Mouse (Mus musculus): ENCODE measurements around the gene Sp2. TPM values are rescaled to one million over a fixed set of nuclear protein-coding genes. Genes with fewer than 3 reads are reported as not detected.

The Sp2 gene
- polyA plus RNA-seq, 1 experiment from 2014 or later = 14.9 TPM

DNA sequence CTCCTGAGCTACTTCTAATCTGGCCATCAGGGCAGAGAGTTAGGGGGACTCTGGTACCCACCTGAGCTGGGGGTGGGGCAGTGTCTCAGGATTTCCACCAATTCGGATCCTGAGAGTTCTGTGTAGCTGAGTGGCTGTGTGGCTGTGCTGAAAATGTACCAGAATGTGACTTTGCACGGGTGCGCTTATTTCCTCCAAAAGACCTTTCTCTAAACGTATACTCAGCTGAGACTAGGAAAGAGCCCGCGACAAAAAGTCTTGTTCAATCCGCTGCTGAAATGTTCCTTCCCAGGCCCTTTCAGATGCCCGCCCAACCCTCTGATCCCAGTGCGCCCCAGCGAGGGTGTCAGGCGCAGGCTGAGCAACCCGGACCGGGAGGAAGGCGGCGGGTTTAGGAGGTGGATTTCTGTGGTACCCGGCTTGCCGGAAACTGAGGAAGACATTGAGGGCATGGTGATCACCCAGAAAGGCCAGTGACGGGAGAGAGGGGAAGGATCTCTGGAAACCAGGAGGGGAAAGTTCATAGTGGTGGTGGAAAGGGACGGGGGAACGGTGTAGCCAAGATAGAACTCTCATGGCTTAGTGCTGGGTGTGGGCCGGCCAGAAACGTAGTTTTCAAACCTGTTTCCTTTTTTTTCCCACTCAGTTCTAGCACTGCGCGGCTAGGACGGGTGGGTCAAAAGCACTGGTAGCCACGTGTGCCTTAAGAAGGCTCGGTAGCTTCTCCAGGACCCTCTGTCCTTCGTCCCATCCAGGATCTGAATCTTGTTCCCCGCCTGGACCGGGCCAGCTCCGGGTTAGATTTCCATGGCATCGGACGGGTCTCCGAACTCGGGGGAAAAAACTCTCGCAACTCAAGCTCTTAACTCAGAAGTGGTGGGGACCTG is 35.2 kb upstream of the Sp2 start:
- ATAC-seq (replicated peaks) = no peak
- H3K27ac ChIP-seq (replicated peaks) = no peak overlapping the region
- H3K27me3 ChIP-seq = peaks cover 76% of the 10 kb centered on the region
- H3K9me3 ChIP-seq = no peaks in the 10 kb centered on the region
- no peak overlapping the region for H3K4me2 ChIP-seq (replicated peaks)
- 2% methylated on average over 36 of the region's 36 CpGs for WGBS
- H3K9ac ChIP-seq (replicated peaks) = no peak overlapping the region
- H3K4me3 ChIP-seq = 0 out of 2 replicates have a peak overlapping the region, but pooled peaks have one; percentile 25
- H3K36me3 ChIP-seq = no peaks in the 10 kb centered on the region
- peaks cover 24% of the 10 kb centered on the region for H3K4me1 ChIP-seq

DNA sequence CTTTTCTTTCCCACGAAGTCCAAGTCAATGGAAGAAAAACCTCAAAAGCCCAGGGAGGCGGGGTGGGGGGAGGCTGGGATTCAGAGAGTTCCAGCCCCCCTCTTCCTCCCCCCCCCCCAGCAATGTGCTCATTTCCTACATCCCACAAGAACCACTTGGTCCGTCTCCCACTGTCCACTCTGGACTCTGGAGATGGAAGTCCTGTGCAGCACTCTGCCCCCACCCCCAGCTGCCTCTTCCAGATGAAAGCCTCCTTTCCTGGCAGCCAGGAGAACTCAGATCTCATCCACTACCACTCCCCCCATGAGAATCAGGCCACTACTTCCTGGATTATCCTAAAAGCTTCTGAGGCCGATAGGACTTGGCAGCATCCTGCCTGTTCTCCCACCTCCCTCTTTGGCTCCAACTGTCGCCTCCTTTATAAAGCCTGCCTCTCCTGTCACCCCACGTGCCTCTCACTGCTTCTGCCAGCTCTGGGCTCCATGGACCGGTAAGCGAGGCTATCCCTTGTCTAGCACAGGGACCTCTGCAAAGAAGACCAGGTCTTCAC is 30.4 kb upstream of the Sp2 start, which contains the start of gene Sp6:
Gene Sp6, plus strand, starts transcription at position 274 of the 550 bp plus-strand sequence.
- Histone ChIP-seq H3K4me3 (no peak within 1 kb of the TSS), H3K27me3 (peaks cover 36% of the 10 kb centered on the region), H3K4me1 (0 out of 2 replicates have a peak, but pooled peaks cover under 1% of the 10 kb centered on the region), H3K36me3 (no peaks in the 10 kb centered on the region), H3K9ac (replicated peaks) (no peak within 1 kb of the TSS), H3K9me3 (no peaks in the 10 kb centered on the region), H3K4me2 (replicated peaks) (no peak within 1 kb of the TSS), H3K27ac (replicated peaks) (no peak within 1 kb of the TSS)
- no peak for ATAC-seq (replicated peaks)
- WGBS = 19% methylated on average over 8 of the region's 8 CpGs

DNA sequence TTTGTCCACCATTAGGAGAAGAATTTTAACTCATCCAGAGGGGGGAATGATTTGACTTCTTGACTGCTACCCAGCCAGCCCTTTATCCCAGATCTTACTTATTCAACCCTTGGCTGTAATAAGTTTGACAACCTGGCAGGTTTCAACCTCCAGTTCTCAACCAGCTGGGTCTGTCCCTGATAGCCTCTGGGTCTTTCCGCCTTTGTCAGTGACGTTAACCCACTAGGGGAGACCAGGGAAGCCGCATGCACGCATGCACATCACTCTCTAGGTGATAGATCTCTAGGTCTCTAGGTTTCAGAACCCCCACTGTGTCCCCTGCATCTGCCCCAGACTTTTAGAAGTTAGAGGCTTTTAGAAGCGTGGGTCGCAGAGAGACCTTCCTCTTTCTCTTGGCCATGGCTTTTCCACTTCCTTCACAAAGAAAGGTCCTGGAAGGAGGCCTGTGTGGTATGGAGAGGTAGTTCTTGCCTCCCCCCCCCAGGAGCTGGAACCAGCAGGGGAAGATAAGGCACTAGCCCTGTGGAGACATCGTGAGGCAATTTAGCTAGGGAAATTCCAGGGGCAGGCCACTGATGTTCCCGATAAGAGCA is 26.5 kb upstream of the Sp2 start:
- no peaks in the 10 kb centered on the region for H3K9me3 ChIP-seq
- peaks cover 12% of the 10 kb centered on the region; the same call in 1 of the 2 replicates for H3K27me3 ChIP-seq
- H3K27ac ChIP-seq (replicated peaks) = no peak overlapping the region
- ATAC-seq (replicated peaks) = no peak
- H3K4me2 ChIP-seq (replicated peaks) = no peak overlapping the region
- H3K4me1 ChIP-seq = no peaks in the 10 kb centered on the region
- WGBS = 63% methylated on average over 8 of the region's 8 CpGs
- H3K4me3 ChIP-seq = no peak overlapping the region
- H3K36me3 ChIP-seq = no peaks in the 10 kb centered on the region
- no peak overlapping the region for H3K9ac ChIP-seq (replicated peaks)

DNA sequence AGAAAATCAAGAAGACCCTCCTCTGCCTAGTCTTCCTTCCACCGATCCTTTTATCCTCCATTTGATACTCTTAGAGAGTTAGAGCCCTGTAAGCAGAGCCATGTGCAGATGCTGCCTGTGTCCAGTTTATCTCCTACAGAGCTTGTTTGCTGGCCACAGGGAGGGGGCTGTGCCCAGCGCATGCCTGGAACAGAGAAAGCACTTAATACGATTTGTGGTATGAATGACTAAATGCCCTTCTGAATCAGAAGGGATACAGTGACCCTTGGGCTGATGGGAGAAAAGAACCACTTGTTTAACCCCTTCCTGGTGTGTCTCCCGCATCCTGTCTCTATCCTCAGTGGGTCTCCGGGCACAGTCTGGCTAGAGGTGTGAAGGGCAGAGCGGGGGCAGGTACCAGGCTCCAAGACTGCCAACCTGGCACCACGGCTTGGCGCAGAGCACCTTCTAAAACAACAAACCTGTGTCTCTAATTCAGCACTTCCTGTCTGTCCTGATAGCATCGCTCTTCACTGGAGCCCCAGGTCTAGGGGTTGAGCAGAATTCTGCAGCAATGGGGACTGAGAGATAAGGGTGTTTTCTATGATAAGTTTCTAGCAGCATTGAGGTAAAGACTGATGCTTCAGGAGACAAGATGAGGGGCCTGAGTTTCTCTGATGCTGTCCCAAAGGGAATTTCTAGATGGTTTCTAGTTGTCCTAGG is 24.5 kb upstream of the Sp2 start:
- 0 out of 2 replicates have a peak, but pooled peaks cover 8% of the 10 kb centered on the region for H3K27me3 ChIP-seq

DNA sequence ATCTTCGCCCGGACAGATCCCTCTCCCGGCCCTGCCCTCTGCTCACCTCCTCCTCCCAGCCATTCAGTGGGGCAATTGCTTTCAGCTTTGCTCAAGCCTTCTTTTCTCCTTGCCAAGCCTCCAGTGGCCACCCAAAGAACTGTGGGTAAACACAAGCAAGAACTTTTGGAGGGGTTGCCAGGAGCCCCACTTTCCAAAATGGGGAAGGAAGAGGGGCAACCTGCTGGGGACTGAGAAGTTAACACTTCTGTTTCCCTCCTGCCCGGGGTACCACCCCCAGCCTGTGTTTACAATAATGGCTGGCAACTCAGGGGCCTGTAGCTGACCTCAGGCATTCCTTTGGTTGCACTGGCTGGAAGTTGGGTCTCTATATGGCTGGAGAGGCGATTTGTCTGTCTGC is 20.4 kb upstream of the Sp2 start:
- no peaks in the 10 kb centered on the region for H3K36me3 ChIP-seq
- 44% methylated on average over 5 of the region's 5 CpGs for WGBS
- no peak overlapping the region for H3K4me3 ChIP-seq
- 0 out of 2 replicates have a peak, but pooled peaks cover 3% of the 10 kb centered on the region for H3K27me3 ChIP-seq
- H3K4me2 ChIP-seq (replicated peaks) = no peak overlapping the region
- no peak overlapping the region for H3K27ac ChIP-seq (replicated peaks)
- H3K9me3 ChIP-seq = no peaks in the 10 kb centered on the region
- no peaks in the 10 kb centered on the region; the same call in 1 of the 2 replicates for H3K4me1 ChIP-seq
- ATAC-seq (replicated peaks) = no peak
- no peak overlapping the region for H3K9ac ChIP-seq (replicated peaks)

More for the DNA sequence above, 24.5 kb upstream of the Sp2 start:
- Histone ChIP-seq H3K4me2 (replicated peaks) (no peak overlapping the region), H3K27ac (replicated peaks) (no peak overlapping the region), H3K4me1 (no peaks in the 10 kb centered on the region), H3K9ac (replicated peaks) (no peak overlapping the region), H3K9me3 (no peaks in the 10 kb centered on the region), H3K36me3 (no peaks in the 10 kb centered on the region), H3K4me3 (no peak overlapping the region)
- ATAC-seq (replicated peaks) = no peak
- 75% methylated on average over 9 of the region's 9 CpGs for WGBS

DNA sequence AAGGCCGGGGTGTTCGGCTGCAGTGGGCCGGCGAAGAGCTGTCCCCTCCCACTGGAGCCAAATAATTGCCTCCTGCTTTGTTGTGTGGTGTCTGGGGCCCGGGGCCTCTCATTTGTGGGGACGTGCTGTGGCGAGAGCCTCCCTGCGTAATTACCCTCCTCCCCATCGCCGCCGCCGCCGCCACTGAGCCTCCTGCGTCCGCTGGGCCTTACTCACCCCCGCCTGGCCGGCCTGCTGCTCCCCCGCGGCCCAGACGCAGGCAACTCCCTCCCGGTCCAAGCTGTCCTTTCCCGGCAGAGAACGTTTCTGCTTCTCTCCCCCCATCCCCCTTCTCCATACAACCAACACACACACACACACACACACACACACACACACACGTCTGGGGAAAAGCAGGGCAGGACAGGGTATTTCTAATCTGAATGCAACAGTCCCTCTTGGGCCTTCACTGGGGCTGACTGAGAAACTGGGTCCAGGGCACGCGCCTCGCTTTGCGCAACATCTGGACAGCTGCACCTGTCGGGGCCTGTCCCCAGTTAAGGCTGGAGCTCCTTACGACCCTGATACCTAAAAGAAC is 14.7 kb upstream of the Sp2 start:
- H3K27ac ChIP-seq (replicated peaks) = peak overlapping the region; percentile 36; the same call in 1 of the 2 replicates
- H3K9me3 ChIP-seq = no peaks in the 10 kb centered on the region
- ATAC-seq (replicated peaks) = 0 out of 2 replicates have a peak, but pooled peaks have one; percentile 51

DNA sequence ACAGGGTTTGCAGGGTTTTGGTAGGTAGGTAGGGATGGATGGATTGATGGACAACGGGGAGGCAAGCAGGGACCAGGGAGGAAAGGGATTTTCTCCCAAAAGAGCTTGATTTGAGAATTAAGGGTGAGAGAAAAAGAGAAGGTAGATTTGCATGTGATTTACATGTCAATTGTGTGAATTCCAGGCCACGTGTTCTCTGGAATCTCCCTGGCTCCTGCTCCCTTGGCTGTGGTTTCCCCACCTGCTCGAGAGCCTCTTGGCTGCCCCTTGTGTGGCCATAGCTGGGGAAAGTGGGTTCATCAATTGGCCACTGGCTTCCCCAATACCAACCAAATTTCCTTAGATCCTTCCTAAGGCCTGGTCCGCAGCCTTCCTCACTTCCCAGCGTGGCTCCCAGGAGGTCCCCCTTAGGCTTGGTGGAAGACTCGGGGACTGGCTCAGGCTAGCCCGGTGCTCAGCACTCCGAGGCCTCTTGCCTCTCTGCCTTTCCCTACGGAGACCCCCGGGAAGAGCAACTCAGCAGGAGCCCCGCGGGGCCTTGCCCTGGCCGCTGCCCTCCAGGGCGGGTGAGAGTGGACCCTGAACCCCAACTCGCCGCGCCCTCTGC is 14.1 kb upstream of the Sp2 start:
- H3K9me3 ChIP-seq = no peaks in the 10 kb centered on the region
- H3K4me1 ChIP-seq = peaks cover 17% of the 10 kb centered on the region
- H3K4me3 ChIP-seq = peak overlapping the region; percentile 36
- WGBS = 3% methylated on average over 17 of the region's 17 CpGs
- no peaks in the 10 kb centered on the region for H3K27me3 ChIP-seq
- peak overlapping the region; percentile 51 for H3K9ac ChIP-seq (replicated peaks)
- no peaks in the 10 kb centered on the region for H3K36me3 ChIP-seq
- peak overlapping the region; percentile 64 for H3K4me2 ChIP-seq (replicated peaks)
- H3K27ac ChIP-seq (replicated peaks) = peak overlapping the region; percentile 36; the same call in 1 of the 2 replicates
- 0 out of 2 replicates have a peak, but pooled peaks have one; percentile 37 for ATAC-seq (replicated peaks)

More for the DNA sequence above, 14.7 kb upstream of the Sp2 start:
- WGBS = 3% methylated on average over 29 of the region's 30 CpGs
- H3K36me3 ChIP-seq = no peaks in the 10 kb centered on the region
- peak overlapping the region; percentile 64 for H3K4me2 ChIP-seq (replicated peaks)
- H3K9ac ChIP-seq (replicated peaks) = peak overlapping the region; percentile 51
- no peaks in the 10 kb centered on the region for H3K27me3 ChIP-seq
- peak overlapping the region; percentile 36 for H3K4me3 ChIP-seq
- H3K4me1 ChIP-seq = peaks cover 17% of the 10 kb centered on the region

DNA sequence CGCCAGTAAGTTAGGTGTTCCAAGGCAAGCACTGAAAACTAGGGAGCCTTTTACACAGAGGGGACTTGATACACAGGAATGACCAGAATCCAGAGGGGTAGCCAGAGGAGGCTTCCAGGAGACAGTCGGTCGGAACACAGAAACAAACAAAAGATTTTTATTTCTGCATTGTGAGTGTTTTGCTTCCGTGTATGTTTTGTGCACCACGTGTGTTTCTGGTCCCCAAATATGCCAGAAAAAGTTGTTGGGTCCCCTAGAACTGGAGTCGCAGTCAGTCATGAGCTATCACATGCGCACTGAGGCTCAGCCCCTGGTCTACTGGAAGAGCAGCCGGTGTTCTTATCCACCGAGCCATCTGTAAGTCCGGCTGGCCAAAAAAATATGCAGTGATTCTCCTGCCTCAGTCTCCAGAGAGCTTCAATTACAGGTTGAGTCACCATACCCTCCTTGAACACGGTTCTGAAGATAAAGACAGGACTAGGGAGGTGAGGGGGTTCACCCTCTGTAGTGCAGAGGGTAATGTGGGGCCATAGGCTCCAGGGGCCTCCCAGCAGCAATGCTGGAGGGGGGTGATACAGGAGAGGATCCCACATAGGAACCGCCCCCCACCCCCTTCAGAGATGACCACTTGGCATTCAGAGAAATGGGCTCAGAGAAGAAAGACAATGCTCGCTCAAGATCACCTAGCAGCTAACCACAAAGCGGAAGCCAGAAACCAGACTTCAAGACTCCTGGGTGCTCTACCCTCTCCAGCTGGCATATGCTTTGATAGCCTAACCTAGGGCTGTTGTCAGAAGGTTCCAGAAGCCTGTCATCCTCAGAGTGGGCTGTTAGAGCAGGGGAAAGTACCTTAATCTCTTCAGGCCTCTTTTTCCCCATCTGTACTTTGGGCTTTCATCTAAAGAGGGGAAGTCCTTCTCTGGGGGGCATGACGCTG is 13.3 kb upstream of the Sp2 start:
- Histone ChIP-seq H3K9me3 (no peaks in the 10 kb centered on the region), H3K27ac (replicated peaks) (no peak overlapping the region), H3K27me3 (no peaks in the 10 kb centered on the region), H3K4me3 (no peak overlapping the region), H3K9ac (replicated peaks) (no peak overlapping the region), H3K36me3 (no peaks in the 10 kb centered on the region), H3K4me2 (replicated peaks) (peak overlapping the region; percentile 64; the same call in 1 of the 2 replicates), H3K4me1 (peaks cover 17% of the 10 kb centered on the region)
- ATAC-seq (replicated peaks) = no peak
- WGBS = 77% methylated on average over 15 of the region's 15 CpGs

DNA sequence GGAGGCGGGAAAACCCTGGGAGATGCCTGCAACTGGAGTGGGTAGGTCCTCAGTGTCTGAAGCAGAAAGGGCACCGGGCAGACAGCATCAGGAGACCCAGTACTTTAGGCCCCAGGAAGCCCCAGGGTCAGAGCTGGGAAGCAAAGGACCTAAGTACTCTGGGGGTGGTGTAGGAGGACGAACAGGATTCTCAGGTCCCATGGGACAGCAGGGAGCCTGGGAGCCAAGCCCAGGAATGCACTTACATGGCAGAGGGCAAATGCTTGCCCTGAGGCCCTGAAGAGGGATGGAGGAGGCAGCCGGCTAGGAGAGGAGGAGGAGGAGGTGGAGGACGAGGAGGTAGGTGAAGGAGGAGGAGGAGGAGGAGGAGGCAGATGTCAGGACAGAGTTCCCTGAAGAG is 12.3 kb upstream of the Sp2 start:
- no peak overlapping the region for H3K4me3 ChIP-seq
- no peaks in the 10 kb centered on the region for H3K36me3 ChIP-seq
- H3K27ac ChIP-seq (replicated peaks) = no peak overlapping the region
- WGBS = 35% methylated on average over 5 of the region's 5 CpGs
- ATAC-seq (replicated peaks) = no peak
- H3K27me3 ChIP-seq = no peaks in the 10 kb centered on the region
- no peak overlapping the region for H3K4me2 ChIP-seq (replicated peaks)
- H3K4me1 ChIP-seq = peaks cover 17% of the 10 kb centered on the region
- no peak overlapping the region for H3K9ac ChIP-seq (replicated peaks)
- no peaks in the 10 kb centered on the region for H3K9me3 ChIP-seq

DNA sequence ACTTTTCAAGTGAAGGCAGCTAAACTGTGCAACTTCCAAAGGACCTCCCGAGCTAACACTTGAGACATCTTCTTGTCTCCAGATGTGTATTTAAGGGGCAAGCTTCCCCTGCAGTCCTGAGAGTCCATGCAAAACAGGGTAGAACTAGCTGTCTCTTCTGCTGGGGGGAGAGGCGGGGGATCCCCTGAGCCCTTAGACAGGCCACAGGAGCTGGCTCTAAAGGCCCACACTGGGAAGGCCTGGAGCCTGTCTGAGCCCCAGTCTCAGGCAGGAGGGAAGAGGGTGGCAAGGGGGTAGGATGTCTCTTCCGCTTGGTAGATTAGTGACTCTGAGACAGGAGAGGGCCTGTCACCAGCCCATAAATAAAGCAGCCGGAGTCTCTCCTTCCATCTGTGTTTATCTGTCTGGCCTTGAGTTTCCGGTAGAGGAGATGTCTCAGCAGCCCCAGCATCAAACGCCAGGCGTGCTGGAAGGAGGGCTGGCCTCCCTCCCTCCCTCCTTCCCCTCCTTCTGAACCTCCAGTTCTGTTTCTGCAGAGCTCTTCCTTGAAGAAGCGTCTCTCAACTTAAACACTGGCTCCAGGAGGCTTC is 10.1 kb upstream of the Sp2 start:
- no peak overlapping the region for H3K9ac ChIP-seq (replicated peaks)
- H3K27me3 ChIP-seq = 0 out of 2 replicates have a peak, but pooled peaks cover 10% of the 10 kb centered on the region
- no peaks in the 10 kb centered on the region for H3K9me3 ChIP-seq
- no peak overlapping the region for H3K27ac ChIP-seq (replicated peaks)
- H3K4me2 ChIP-seq (replicated peaks) = no peak overlapping the region
- 63% methylated on average over 8 of the region's 8 CpGs for whole genome bisulfite sequencing
- peaks cover 25% of the 10 kb centered on the region for H3K4me1 ChIP-seq
- no peaks in the 10 kb centered on the region for H3K36me3 ChIP-seq
- H3K4me3 ChIP-seq = no peak overlapping the region
- ATAC-seq (replicated peaks) = no peak
